Mouse (Mus musculus) MEL (cell line): ENCODE measurements around the gene Sim2.

Source experiments
- EP300 ChIP-seq, 2 experiments: IDR thresholded peaks; 2 replicates each; pipeline ENCODE4 v1.6.1; 2011; ENCODE audit warnings: improper control_type of control experiment in 2 of 2, low read length in 2 of 2, low read depth in 1 of 2, mild to moderate bottlenecking in 1 of 2
- HCFC1 ChIP-seq: IDR thresholded peaks from 2 replicates; pipeline ENCODE4 v1.6.1; 2012; ENCODE audit warnings: low read depth, mild to moderate bottlenecking, inconsistent platforms, low read length, improper control_type of control experiment, moderate library complexity
- POLR2A ChIP-seq, 2 experiments: IDR thresholded peaks; 2 replicates each; pipeline ENCODE4 v1.6.1; 2011 to 2012; ENCODE audit warnings: low read length in 2 of 2, mild to moderate bottlenecking in 2 of 2, control low read depth in 1 of 2, improper control_type of control experiment in 1 of 2, low read depth in 1 of 2, moderate library complexity in 1 of 2; ENCODE audit not compliant: control insufficient read depth in 1 of 2, insufficient read depth in 1 of 2, poor library complexity in 1 of 2

DNA sequence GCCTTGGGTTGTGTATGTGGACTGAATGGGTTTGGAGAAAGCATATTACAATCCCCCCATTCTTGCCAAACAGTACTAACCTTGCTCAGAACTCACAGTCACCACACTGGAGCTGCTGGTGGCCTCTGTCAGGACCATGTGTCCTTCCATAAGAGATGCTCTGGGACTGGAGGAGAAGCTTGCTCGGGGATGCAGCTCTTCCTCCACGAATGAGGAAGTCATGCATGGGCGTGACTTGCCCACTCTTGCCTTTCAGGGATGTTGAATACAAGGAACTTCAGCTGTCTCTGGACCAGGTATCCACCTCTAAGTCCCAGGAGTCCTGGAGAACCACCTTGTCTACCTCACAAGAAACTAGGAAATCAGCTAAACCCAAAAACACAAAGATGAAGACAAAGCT, 37.6 kb downstream of the Sim2 start:
- no peak for TF ChIP-seq HCFC1
- TF ChIP-seq POLR2A (IDR thresholded peaks at IDR 0.05; ENCODE audit: control insufficient read depth in 1 of 2, insufficient read depth in 1 of 2, low read depth in 1 of 2, low read length in 2 of 2, poor library complexity in 1 of 2): no peak
- no peak for TF ChIP-seq EP300 (IDR thresholded peaks at IDR 0.05; ENCODE audit: low read depth in 1 of 2, low read length in 2 of 2)
